Mouse (Mus musculus): ENCODE results near the gene Wwox. TPM values are rescaled to one million over a fixed set of nuclear protein-coding genes. Genes with fewer than 3 reads are reported as not detected.

Gene Wwox
- total and polyA plus RNA-seq, 3 experiments, result 7.6 to 61.8 (median 12.2) TPM

DNA sequence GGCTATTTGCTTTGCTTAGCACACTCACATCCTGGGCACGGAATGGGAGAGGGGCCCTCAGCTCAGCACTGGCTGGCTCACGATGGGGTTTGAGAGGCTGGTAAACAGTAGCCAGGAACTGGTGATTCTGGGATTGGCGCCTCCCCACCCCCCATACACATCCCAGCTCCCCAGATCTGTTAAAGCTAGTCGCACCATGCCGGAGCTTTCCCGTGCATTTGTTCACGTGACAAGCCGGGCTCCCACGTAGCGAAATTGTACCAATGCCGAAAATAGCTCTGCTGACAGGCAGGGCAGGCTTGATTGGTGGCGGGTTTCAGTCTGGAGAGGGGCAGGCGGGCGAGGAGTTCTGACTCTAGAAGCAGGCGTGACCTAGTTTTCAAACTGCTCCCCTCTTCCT, 16.5 kb downstream of the Wwox start:
- DNase-seq (ENCODE audit: low read depth, low spot score), result no peak
- H3K4me1 ChIP-seq (ENCODE audit: control insufficient read depth in 1 of 2, insufficient read depth in 2 of 2, low read length in 2 of 2), result peaks cover 0 to 3% of the 10 kb centered on the region in 2 experiments; a peak in 1 of 4 replicates
- no peaks in the 10 kb centered on the region for H3K79me2 ChIP-seq (ENCODE audit: control insufficient read depth, insufficient read depth, low read length, poor library complexity)
- TF ChIP-seq GATA1 (IDR thresholded peaks at IDR 0.05; ENCODE audit: low read depth, low read length), result no peak
- TF ChIP-seq ZC3H11A (IDR thresholded peaks at IDR 0.05; ENCODE audit: low read depth, low read length), result no peak
- no peak for TF ChIP-seq NRF1 (IDR thresholded peaks at IDR 0.05; ENCODE audit: insufficient read depth, low read depth, low read length, poor library complexity, severe bottlenecking)
- TF ChIP-seq JUND (IDR thresholded peaks at IDR 0.05; ENCODE audit: low read depth, low read length), result no peak
- no peak for TF ChIP-seq MXI1 (IDR thresholded peaks at IDR 0.05; ENCODE audit: low read depth, low read length)
- TF ChIP-seq KAT2A (conservative IDR thresholded peaks at IDR 0.05; ENCODE audit: low read depth, low read length), result no peak
- no peak for TF ChIP-seq ETS1 (IDR thresholded peaks at IDR 0.05; ENCODE audit: low read depth, low read length)
- TF ChIP-seq TAL1 (IDR thresholded peaks at IDR 0.05; ENCODE audit: low read length), result no peak
- no peaks in the 10 kb centered on the region for H3K9me3 ChIP-seq (replicated peaks; ENCODE audit: insufficient read depth, low read length)
- no peaks in the 10 kb centered on the region for H3K27me3 ChIP-seq (ENCODE audit: control insufficient read depth in 1 of 2, insufficient read depth in 2 of 2, low read length in 2 of 2)
- H3K9ac ChIP-seq (ENCODE audit: control insufficient read depth, low read depth, low read length, poor library complexity, severe bottlenecking), result no peak overlapping the region
- H3K27ac ChIP-seq (ENCODE audit: control insufficient read depth, low read depth, low read length), result no peak overlapping the region
- no peak overlapping the region for H3K4me3 ChIP-seq (ENCODE audit: control insufficient read depth in 1 of 2, insufficient read depth in 1 of 2, low read depth in 2 of 2, low read length in 2 of 2)
- H3K36me3 ChIP-seq (ENCODE audit: control insufficient read depth in 1 of 2, insufficient read depth in 2 of 2, low read length in 2 of 2), result peaks cover 0 to 3% of the 10 kb centered on the region in 2 experiments; a peak in 2 of 4 replicates

- Histone ChIP-seq H3K79me2 (ENCODE audit: control insufficient read depth, insufficient read depth, low read length, poor library complexity) (no peaks in the 10 kb centered on the region), H3K4me3 (ENCODE audit: control insufficient read depth in 1 of 2, insufficient read depth in 1 of 2, low read depth in 2 of 2, low read length in 2 of 2) (no peak overlapping the region), H3K27ac (ENCODE audit: control insufficient read depth, low read depth, low read length) (no peak overlapping the region), H3K36me3 (ENCODE audit: control insufficient read depth in 1 of 2, insufficient read depth in 2 of 2, low read length in 2 of 2) (no peaks in the 10 kb centered on the region), H3K27me3 (ENCODE audit: control insufficient read depth in 1 of 2, insufficient read depth in 2 of 2, low read length in 2 of 2) (no peaks in the 10 kb centered on the region), H3K4me1 (ENCODE audit: control insufficient read depth in 1 of 2, insufficient read depth in 2 of 2, low read length in 2 of 2) (no peaks in the 10 kb centered on the region), H3K9me3 (replicated peaks; ENCODE audit: insufficient read depth, low read length) (no peaks in the 10 kb centered on the region), H3K9ac (ENCODE audit: control insufficient read depth, low read depth, low read length, poor library complexity, severe bottlenecking) (no peak overlapping the region)
- DNase-seq (ENCODE audit: low read depth, low spot score), result no peak
- TF ChIP-seq POLR2A (IDR thresholded peaks at IDR 0.05; ENCODE audit: control insufficient read depth in 1 of 2, insufficient read depth in 1 of 2, low read depth in 1 of 2, low read length in 2 of 2, poor library complexity in 1 of 2) (no peak), MEF2A (IDR thresholded peaks at IDR 0.05; ENCODE audit: extremely low read depth, insufficient replicate concordance, low read depth, low read length, poor library complexity, severe bottlenecking) (no peak), USF2 (IDR thresholded peaks at IDR 0.05; ENCODE audit: borderline replicate concordance in 1 of 2, insufficient read depth in 1 of 2, low read depth in 1 of 2, low read length in 2 of 2) (no peak), TBP (IDR thresholded peaks at IDR 0.05; ENCODE audit: low read depth, low read length) (no peak), ELF1 (IDR thresholded peaks at IDR 0.05; ENCODE audit: low read depth, low read length) (no peak), RAD21 (IDR thresholded peaks at IDR 0.05; ENCODE audit: low read depth, low read length) (no peak), JUND (IDR thresholded peaks at IDR 0.05; ENCODE audit: low read depth, low read length) (no peak), NRF1 (IDR thresholded peaks at IDR 0.05; ENCODE audit: insufficient read depth, low read depth, low read length, poor library complexity, severe bottlenecking) (no peak), SIN3A (IDR thresholded peaks at IDR 0.05; ENCODE audit: low read length) (no peak), ZNF384 (IDR thresholded peaks at IDR 0.05; ENCODE audit: low read depth, low read length) (no peak), GATA1 (IDR thresholded peaks at IDR 0.05; ENCODE audit: low read depth, low read length) (no peak), CTCF (IDR thresholded peaks at IDR 0.05 in 2 of 3, conservative IDR thresholded peaks at IDR 0.05 in 1 of 3; ENCODE audit: control insufficient read depth in 1 of 3, insufficient read depth in 1 of 3, low read depth in 2 of 3, low read length in 3 of 3, poor library complexity in 1 of 3, severe bottlenecking in 1 of 3) (no peak), KAT2A (conservative IDR thresholded peaks at IDR 0.05; ENCODE audit: low read depth, low read length) (no peak), MAX (IDR thresholded peaks at IDR 0.05; ENCODE audit: low read length) (no peak), MXI1 (IDR thresholded peaks at IDR 0.05; ENCODE audit: low read depth, low read length) (no peak), ZMIZ1 (IDR thresholded peaks at IDR 0.05; ENCODE audit: low read depth, low read length) (no peak), MAZ (IDR thresholded peaks at IDR 0.05; ENCODE audit: low read depth, low read length) (no peak)
Observed at GRCm38 (mm10) chr8:114458113-114458784, 18.8 kb downstream of the Wwox start.
